Mouse (Mus musculus) gonadal fat pad, adult 2 months (tissue): ENCODE results near the gene Vrk3. TPM values are rescaled to one million over a fixed set of nuclear protein-coding genes. Genes with fewer than 3 reads are reported as not detected.

ENCODE experiments used
- DNase-seq: peaks from one replicate; pipeline ENCODE4 v3.0.0-alpha.2; 2012; ENCODE audit warnings: low read depth
- polyA plus RNA-seq: library from polyadenylated mRNA; depleted of rRNA; stranded (reverse); fragments of >200 nt; gene quantifications from 2 replicates; pipeline ENCODE4 v1.2.3, GENCODE M21; 2012; rRNA removed

Vrk3 gene
- polyA plus RNA-seq, 1 experiment = 40.0 TPM

- DNase-seq = no peak
Measured at GRCm38 (mm10) chr7:44818751-44819235, 70.6 kb downstream of the Vrk3 start.

GRCm38 (mm10) chr7:44819391-44819790 lies 71.2 kb downstream of the Vrk3 start:
- no peak for DNase-seq

GRCm38 (mm10) chr7:44819863-44820262 lies 71.7 kb downstream of the Vrk3 start:
- no peak for DNase-seq

GRCm38 (mm10) chr7:44820525-44820924 lies 72.3 kb downstream of the Vrk3 start:
- DNase-seq = no peak

- DNase-seq = no peak
Measured at GRCm38 (mm10) chr7:44821666-44822448, 73.6 kb downstream of the Vrk3 start.

GRCm38 (mm10) chr7:44823409-44823808 lies 75.2 kb downstream of the Vrk3 start:
- DNase-seq = no peak

GRCm38 (mm10) chr7:44824872-44825271 lies 76.7 kb downstream of the Vrk3 start:
- DNase-seq = no peak

- DNase-seq = no peak
Measured at GRCm38 (mm10) chr7:44826771-44827170, 78.6 kb downstream of the Vrk3 start.

Other genes with a start within 250 kb of the Vrk3 start
- gene Mybpc2, start 223.8 kb upstream of the Vrk3 start, polyA plus RNA-seq = 0.27 and 1.4 TPM in 2 replicates
- 0.95 and 0.97 TPM in 2 replicates for gene Spib, start 216.3 kb upstream of the Vrk3 start, polyA plus RNA-seq
- gene Pold1, start 199.6 kb upstream of the Vrk3 start, polyA plus RNA-seq = 16.2 and 16.8 TPM in 2 replicates
- 153 and 164 TPM in 2 replicates for gene Nr1h2, start 194.5 kb upstream of the Vrk3 start, polyA plus RNA-seq
- gene Napsa, start 176.0 kb upstream of the Vrk3 start, polyA plus RNA-seq = 11.1 and 30.6 TPM in 2 replicates
- 16.7 and 24.5 TPM in 2 replicates for gene Kcnc3, start 157.7 kb upstream of the Vrk3 start, polyA plus RNA-seq
- 5.7 and 6.2 TPM in 2 replicates for gene Myh14, start 77.6 kb upstream of the Vrk3 start, polyA plus RNA-seq
- 0.28 and 0.67 TPM in 2 replicates for gene Izumo2, start 39.7 kb upstream of the Vrk3 start, polyA plus RNA-seq
- gene Zfp473, start 2.6 kb downstream of the Vrk3 start, polyA plus RNA-seq = 0.12 and 0.14 TPM in 2 replicates
- 36.7 and 40.5 TPM in 2 replicates for gene Nup62, start 67.7 kb downstream of the Vrk3 start, polyA plus RNA-seq
- gene Il4i1, start 68.0 kb downstream of the Vrk3 start, polyA plus RNA-seq = 2.1 and 2.7 TPM in 2 replicates
- 139 and 143 TPM in 2 replicates for gene Atf5, start 68.2 kb downstream of the Vrk3 start, polyA plus RNA-seq
- gene Akt1s1, start 100.6 kb downstream of the Vrk3 start, polyA plus RNA-seq = 72.9 and 107 TPM in 2 replicates
- 90.6 and 94.6 TPM in 2 replicates for gene Tbc1d17, start 100.7 kb downstream of the Vrk3 start, polyA plus RNA-seq
- gene Pnkp, start 108.7 kb downstream of the Vrk3 start, polyA plus RNA-seq = 43.4 and 50.8 TPM in 2 replicates
- 243 and 279 TPM in 2 replicates for gene Ptov1, start 121.4 kb downstream of the Vrk3 start, polyA plus RNA-seq
- gene Med25, start 144.3 kb downstream of the Vrk3 start, polyA plus RNA-seq = 95.2 and 106 TPM in 2 replicates
- 34.2 and 34.5 TPM in 2 replicates for gene Fuz, start 147.7 kb downstream of the Vrk3 start, polyA plus RNA-seq
- 88.2 and 99.1 TPM in 2 replicates for gene Ap2a1, start 181.1 kb downstream of the Vrk3 start, polyA plus RNA-seq
- gene Tsks, start 194.8 kb downstream of the Vrk3 start, polyA plus RNA-seq = 3.5 and 4.7 TPM in 2 replicates
- 17.1 and 17.9 TPM in 2 replicates for gene Cpt1c, start 226.4 kb downstream of the Vrk3 start, polyA plus RNA-seq
- gene Prmt1, start 238.2 kb downstream of the Vrk3 start, polyA plus RNA-seq = 211 and 218 TPM in 2 replicates
- gene Irf3, start 249.2 kb downstream of the Vrk3 start, polyA plus RNA-seq = 87.1 and 89.9 TPM in 2 replicates